Mouse (Mus musculus) mouse embryonic stem cell (cell line): ENCODE results near the gene Rdh8.

ENCODE experiments used
- in situ Hi-C, 2 experiments: fragments of 300-500 bp; cut with MboI; formaldehyde crosslinking; loops; 1 replicate in 1 of 2; 3 replicates in 1 of 2; pipeline ENCODE4 v1.14.3; 2019 to 2020; ENCODE audit warnings: low sequenced_read_pairs in 2 of 2, low pct_unique_long_range_greater_than_20kb in 1 of 2, mixed read lengths in 1 of 2; ENCODE audit not compliant: unreplicated experiment in 1 of 2

The Rdh8 gene

DNA sequence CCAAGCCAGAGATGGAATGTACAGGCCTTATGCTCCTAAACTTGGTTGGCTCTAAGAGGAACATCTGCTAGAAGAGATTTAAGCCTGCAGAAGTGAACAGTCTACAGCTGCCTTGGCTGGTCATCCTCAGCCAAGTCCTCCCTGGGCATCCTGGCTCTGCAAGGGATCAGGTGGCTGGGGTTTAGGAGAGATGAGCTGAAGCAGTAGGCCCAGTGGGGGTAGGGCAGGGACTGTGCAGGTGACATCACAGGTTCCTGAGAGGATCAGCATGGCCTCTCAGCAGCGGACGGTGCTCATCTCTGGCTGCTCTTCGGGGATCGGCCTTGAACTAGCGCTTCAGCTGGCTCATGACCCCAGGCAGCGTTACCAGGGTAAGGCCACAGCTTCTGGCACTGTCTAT, at the start of gene Rdh8:
Gene Rdh8 (plus strand): TSS at position 268 of the 400 bp plus-strand sequence.
- in situ Hi-C loops, result no loop called here

GRCm38 (mm10) chr9:20781286-20781685, 37.0 kb upstream of the Rdh8 start:
- in situ Hi-C loops, result no loop called here

DNA sequence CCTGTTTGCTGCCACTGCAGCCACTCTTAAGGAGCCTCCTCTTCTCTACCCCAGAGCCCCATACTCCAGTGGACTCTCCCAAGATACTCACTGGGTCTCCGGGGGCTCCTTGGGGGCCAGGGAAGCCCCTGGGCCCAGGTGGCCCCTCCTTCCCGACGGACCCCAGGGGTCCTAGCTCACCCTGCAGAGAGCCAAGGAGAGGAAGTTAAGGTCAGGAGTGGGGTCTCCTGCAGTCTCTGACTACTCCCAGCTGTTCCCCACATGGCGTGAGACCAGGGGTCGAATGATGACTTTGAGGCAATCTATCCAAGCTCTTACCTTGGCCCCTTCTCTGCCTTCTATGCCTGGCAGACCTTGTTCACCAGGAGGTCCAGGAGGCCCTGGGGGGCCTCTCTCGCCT, 33.2 kb upstream of the Rdh8 start:
- in situ Hi-C loops, result no loop called here

GRCm38 (mm10) chr9:20787992-20788391, 30.3 kb upstream of the Rdh8 start:
- in situ Hi-C loops, result no loop called here

DNA sequence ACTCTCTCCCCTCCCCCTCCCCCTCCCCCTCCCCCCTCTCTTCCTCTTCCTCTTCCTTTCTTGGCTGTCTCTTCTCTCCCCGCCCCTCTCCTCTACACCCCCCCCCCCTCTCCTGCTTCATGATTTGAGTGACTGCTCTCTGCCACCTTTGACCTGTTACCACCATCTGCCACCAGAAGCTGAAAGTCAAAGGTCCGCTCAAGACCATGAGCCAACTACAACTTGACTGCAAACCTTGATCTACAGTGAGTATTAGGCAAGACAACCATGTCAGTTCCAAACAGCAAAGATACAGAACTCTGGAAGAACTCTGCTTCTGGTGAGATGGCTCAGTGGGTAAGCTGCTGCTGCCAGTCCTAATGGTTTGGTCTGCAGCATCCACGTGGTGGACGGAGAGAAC, 28.7 kb upstream of the Rdh8 start:
- in situ Hi-C loops, result no loop called here

GRCm38 (mm10) chr9:20790345-20790744, 28.0 kb upstream of the Rdh8 start:
- in situ Hi-C loops, result no loop called here

- in situ Hi-C loops, result no loop called here
Observed at GRCm38 (mm10) chr9:20794108-20794806, 24.0 kb upstream of the Rdh8 start.

DNA sequence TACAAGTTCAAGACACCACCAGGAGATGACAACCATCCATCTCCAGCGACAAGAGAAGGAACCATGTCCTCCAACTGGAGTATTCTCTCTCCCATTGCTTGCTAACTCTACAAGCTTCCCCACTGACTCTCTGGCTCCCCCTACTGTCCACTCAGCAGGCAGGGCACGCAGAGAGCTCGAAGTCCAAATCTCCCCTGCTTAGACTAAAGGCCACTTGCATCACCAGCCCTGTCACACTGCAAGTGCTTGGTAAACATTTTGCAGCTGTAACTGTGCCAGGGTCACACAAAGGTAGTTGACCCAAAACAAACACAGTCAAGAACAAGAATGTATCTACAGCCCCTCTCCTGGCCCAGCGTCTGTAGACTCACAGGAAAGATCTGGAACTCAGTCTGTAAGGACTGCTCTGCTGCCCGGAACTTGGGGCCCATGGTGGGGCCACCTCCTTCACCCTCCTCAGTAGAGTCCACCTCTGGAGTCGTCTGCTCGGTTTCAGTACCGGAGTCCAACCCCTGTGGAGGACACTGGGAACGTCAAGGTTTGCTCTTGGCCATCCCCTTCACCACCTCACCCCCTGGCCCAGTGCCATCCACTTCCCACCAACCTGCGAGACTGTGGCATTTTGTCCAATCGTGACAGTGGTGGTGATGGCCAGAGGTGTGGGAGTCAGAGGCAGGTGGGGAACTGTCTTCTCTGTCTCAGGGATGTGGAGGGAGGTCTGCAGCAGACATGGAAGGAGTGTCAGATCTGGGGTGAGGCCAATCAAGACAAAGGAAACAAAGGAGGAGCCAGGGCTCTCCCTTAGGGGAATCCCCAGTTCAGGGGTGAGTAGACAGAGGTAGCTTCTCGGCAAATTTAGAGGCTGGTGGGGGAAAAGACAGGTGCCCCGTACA, 13.8 kb upstream of the Rdh8 start:
- in situ Hi-C loops, result no loop called here

- in situ Hi-C loops, result no loop called here
Observed at GRCm38 (mm10) chr9:20805159-20805495, 13.2 kb upstream of the Rdh8 start.

DNA sequence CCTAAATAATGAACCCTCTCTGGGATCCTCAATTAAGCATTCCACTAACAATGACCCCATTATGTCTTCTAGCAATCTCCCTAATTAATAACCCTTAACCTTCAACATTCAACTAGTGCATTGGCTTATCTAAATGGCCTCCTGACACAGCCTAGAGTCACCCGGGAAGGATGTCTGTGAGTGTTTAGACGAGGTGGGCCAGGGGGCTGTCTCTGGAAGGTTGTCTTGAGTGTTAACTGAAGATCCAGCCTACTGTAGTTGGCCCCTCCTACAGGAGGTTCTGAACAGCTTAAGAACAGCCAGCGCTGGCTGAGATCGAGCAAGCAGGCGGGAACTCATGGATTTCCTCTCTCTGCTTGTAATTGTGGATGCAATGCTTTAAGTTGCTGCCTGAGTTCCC, 12.6 kb upstream of the Rdh8 start:
- in situ Hi-C loops, result no loop called here

- in situ Hi-C loops, result no loop called here
Observed at GRCm38 (mm10) chr9:20810271-20810670, 8.0 kb upstream of the Rdh8 start.

DNA sequence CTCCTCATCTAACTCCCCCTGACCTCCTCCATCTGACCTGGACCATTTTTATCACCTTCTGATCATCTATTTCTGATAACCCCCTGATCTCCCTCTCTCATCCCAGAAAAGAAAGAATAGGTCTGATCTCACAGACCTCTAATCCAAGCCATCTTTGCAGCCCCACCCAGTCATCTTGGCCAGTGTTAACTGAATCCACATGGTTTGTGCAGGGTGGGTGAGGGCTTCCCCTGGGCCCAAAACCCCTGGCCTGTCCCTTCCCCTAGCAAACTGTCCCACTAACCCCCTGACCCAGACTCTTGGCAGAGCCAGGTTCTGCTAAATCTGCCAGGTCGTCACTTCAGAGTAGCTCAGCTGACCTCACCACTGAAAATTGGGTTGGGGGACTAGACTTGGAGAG, 7.5 kb upstream of the Rdh8 start:
- in situ Hi-C loops, result no loop called here

GRCm38 (mm10) chr9:20812537-20813271, 5.6 kb upstream of the Rdh8 start:
- in situ Hi-C loops, result no loop called here

DNA sequence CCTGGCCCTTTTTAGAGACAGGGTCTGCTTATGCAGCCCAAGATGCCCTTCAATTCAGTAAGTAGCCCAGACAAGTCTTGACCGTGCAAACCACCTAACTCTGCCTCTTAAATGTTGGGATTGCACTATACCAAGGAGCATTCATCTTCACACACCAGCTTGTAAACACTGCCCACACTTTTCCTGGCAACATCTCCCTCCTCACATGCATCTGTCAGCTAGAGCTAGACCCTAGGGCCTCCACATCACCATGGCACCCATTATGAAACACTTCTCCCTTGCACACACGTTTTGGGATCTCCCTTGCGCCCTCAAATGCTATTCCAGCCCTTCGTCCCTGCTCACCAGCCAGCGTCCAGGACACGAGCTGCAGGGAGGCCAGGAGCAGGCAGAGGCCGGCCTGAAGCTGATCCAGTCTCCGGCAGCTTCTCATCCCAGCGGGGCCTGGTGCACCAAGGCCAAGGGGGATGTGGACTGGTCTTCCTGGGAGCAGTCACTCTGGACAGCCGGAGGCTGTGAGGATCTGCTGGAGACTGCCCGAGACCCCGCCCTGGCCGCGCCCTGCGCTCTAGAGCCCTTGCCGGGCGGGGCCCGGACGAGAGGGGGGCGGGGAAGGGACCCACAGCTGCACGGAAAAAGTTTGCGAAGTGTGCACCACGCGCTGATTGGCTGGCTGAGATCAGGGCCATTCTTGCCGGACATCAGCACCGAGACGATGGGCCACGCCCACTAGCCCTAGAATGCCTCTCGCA, 3.6 kb upstream of the Rdh8 start, which contains the start of gene Col5a3:
Gene Col5a3 (minus strand): TSS at position 547 of the 752 bp plus-strand sequence.
- in situ Hi-C loops, result no loop called here

DNA sequence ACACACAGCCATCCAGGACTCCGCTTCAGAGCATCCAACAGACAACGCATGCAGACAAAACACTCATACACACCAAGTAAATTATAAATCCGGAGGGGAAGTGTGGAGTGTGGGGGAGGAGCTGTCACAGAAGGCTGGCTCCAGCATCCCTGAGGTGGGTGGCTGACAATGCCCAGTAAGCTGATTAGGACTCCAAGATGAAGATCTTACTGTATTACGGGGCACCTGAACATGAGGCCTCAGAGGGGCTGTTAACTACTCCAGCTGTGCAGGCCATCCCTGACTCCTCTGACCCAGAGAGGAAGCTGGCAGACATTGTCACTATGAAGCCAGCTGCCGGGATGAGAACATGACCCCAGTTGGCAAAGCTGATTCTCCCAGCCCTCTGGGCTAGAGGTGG, 1.7 kb downstream of the Rdh8 start:
- in situ Hi-C loops, result no loop called here

DNA sequence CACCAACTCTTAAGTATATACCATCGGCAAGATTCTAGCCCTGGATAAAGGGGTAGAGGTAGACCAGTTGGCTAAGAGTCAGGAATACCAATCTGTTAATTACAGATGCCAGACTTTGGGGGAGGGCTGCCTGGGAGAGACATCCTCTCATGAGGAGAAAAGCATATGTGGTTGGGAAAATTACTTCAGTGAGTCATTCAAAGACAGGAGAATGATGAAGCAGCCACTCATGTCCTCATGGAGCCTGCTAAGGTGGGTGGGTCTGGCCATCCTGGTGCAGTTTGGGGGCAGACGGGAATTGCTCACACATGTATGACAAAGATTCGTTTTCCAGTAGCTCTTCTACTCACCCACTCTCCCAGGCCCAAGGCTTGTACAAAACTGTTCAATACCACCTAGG, 4.5 kb downstream of the Rdh8 start:
- in situ Hi-C loops, result no loop called here

DNA sequence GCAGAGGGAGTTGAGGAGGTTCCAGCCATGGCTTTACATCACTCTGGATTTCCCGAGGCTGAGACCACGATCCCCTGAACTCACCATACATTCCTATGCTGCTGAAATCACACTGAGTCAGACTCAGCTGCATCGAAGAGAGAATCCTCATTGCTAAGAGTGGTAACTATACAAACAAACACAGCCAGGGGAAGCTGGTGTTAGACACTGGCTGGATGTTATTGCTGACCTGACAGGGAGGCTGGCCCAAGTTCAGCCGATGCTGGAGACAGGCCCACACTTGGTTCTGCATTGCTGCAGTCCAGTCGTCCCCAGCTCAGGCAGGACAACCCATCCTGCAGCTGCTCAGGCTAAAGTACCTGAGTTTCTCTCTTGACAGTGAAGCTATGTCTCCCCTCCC, 7.5 kb downstream of the Rdh8 start:
- in situ Hi-C loops, result no loop called here

GRCm38 (mm10) chr9:20828127-20828526, 9.8 kb downstream of the Rdh8 start:
- in situ Hi-C loops, result no loop called here
